Mouse (Mus musculus) thymus, postnatal 0 days (tissue): ENCODE measurements around the gene Tsen2. TPM values are rescaled to one million over a fixed set of nuclear protein-coding genes. Genes with fewer than 3 reads are reported as not detected.

Experiments used
- DNase-seq: peaks from one replicate; pipeline ENCODE4 v3.0.0-alpha.2; 2015; ENCODE audit warnings: low spot score
- polyA plus RNA-seq: library from polyadenylated mRNA; unstranded; fragments of >200 nt; fragmentation: Nextera tagmentation; extraction: Ambion mirVana; gene quantifications from 2 replicates; pipeline ENCODE4 v1.2.1, GENCODE M21; 2015

Tsen2 gene
- polyA plus RNA-seq, 1 experiment from 2014 or later = 18.1 TPM

GRCm38 (mm10) chr6:115541676-115542275 is 2.7 kb upstream of the Tsen2 start:
- no peak for DNase-seq

GRCm38 (mm10) chr6:115542341-115542740 is 2.1 kb upstream of the Tsen2 start:
- DNase-seq = no peak

- peak; percentile 65 for DNase-seq
Observed at GRCm38 (mm10) chr6:115546276-115546675, 1.8 kb downstream of the Tsen2 start.

- DNase-seq = no peak
Observed at GRCm38 (mm10) chr6:115555485-115555884, 11.0 kb downstream of the Tsen2 start.

GRCm38 (mm10) chr6:115558176-115558575 is 13.7 kb downstream of the Tsen2 start:
- no peak for DNase-seq

- DNase-seq = peak; percentile 86
Observed at GRCm38 (mm10) chr6:115559651-115560632, 15.5 kb downstream of the Tsen2 start.

GRCm38 (mm10) chr6:115565479-115566045 is 21.1 kb downstream of the Tsen2 start:
- DNase-seq = no peak

- no peak for DNase-seq
Observed at GRCm38 (mm10) chr6:115574171-115574570, 29.7 kb downstream of the Tsen2 start.

GRCm38 (mm10) chr6:115577407-115577806 is 32.9 kb downstream of the Tsen2 start:
- DNase-seq = no peak

- no peak for DNase-seq
Observed at GRCm38 (mm10) chr6:115577941-115578340, 33.5 kb downstream of the Tsen2 start.

GRCm38 (mm10) chr6:115580810-115581209 is 36.3 kb downstream of the Tsen2 start:
- no peak for DNase-seq

GRCm38 (mm10) chr6:115582328-115583115 is 38.1 kb downstream of the Tsen2 start:
- no peak for DNase-seq

GRCm38 (mm10) chr6:115583430-115584125 is 39.1 kb downstream of the Tsen2 start:
- DNase-seq = no peak

- no peak for DNase-seq
Observed at GRCm38 (mm10) chr6:115584176-115584575, 39.7 kb downstream of the Tsen2 start.

GRCm38 (mm10) chr6:115586321-115586720 is 41.9 kb downstream of the Tsen2 start:
- no peak for DNase-seq

GRCm38 (mm10) chr6:115591692-115592359 is 47.4 kb downstream of the Tsen2 start:
- no peak for DNase-seq

GRCm38 (mm10) chr6:115592458-115592857 is 48.0 kb downstream of the Tsen2 start, which contains the start of gene Mkrn2os:
Mkrn2os (minus strand) TSS chr6:115592576.
- no peak for DNase-seq

GRCm38 (mm10) chr6:115593252-115593651 is 48.8 kb downstream of the Tsen2 start:
- DNase-seq = no peak

GRCm38 (mm10) chr6:115594463-115594862 is 50.0 kb downstream of the Tsen2 start:
- DNase-seq = peak; percentile 67

GRCm38 (mm10) chr6:115595667-115596066 is 51.2 kb downstream of the Tsen2 start:
- DNase-seq = no peak
